Mouse (Mus musculus): ENCODE measurements around the gene Fam131c. TPM values are rescaled to one million over a fixed set of nuclear protein-coding genes. Genes with fewer than 3 reads are reported as not detected.

Gene Fam131c
- total RNA-seq, 2 experiments from 2014 or later: 0.16 TPM; not detected in 1

DNA sequence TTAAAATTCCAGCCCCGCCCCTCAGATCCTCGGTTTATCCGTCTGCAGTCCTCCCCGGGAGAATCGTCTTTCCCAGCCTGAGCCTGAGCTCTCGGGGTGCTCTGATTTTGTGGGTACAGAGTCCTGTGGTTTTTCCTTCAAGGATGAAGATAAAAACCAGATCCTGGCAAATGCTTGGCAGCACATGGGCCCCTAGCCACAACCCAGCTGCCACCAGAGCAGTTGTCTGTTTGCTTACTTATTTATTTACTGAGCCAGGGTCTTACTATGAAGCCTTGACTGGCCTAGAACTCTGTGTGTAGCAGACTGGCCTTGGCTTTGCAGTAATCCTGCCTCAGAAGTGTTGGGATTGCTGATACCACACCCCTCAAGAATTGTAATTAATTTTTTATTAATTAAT lies 8.8 kb upstream of the Fam131c start:
- DNase-seq: no peak

DNA sequence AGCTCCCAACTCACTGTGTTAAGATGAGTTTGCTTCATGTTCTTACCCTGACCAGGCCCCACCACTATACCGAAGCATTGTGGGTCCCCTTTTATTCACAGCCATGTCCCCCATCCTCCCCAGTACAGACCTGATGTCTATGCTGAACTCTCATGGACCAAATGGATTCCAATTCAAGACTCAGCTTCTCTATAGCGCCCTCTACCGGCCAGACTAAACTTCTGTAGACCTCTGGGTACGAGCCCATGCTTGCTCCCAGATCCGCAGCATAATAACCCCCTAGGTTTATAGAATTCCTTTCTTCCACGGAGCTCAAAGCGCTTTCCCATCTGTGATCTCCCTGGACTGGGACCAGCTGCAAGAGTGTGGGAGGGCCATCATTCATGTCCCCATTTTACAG lies 7.2 kb upstream of the Fam131c start:
- no peak for DNase-seq

DNA sequence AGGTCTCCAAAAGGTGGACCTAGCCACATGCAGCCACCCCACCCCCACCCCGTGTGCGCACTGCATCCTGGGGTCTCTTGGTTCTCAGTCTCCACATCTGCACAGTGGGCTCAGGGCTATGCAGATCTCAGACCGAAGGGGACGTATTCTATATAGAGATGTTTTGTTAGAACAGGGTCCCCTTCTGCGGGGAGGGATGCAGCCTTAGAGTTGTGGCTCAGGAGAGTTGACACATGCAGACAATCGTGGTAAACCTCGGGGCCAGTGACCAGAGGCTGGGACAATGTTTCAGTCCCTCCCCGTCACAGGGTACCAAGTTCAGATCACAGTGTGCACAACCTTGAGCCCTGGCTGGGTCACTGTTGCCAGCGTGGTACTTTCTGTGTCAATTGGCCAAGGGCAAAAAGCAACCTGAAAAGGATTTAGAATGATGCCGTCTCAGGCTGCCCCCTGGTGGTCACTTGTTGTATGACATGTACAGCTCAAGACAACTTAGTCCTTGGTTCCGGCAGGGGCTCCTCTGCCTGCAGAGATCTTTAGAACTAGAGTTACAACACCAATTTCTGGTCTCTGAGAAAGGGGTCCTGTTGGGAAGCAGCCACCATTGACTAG lies 5.0 kb upstream of the Fam131c start:
- peak; percentile 86 for DNase-seq

DNA sequence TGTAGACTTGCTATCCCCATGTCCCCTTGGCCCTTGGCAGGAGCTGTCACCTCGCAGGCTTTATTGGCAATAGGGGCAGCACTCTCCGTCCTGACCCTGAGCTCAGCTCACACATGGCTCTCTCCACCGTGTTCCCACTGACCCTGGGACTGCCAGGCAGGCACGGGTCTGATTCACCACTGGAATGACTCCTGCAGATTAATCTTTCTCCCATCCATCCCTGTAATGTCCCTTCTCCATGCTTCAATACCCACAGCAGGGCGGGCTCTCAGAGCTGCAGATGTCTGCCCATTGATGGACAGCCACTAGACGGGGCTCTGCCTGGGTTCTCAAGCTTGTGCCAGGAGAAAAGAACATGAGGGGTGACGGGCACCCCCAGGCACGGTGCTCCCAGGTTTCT lies 2.9 kb upstream of the Fam131c start:
- no peak for DNase-seq

DNA sequence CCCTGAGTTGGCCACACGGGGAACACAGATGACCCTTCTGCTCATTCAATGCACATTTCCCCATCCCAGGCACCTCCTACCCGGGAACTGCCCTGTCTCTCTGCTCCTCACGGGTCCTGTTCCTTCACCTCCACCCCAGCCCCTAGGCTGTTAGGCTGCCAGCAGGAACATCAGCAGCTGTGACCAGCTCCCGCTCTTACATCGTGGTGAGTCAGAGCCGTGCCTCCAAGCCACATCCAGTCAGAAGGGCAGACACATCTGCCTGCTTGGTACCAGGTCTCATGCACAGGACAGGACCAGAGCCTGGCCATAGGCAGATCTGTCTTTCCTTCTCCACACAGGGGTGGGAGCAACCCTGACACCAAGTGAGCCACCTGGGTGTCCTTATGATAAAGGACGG lies 2.1 kb upstream of the Fam131c start:
- no peak for DNase-seq

DNA sequence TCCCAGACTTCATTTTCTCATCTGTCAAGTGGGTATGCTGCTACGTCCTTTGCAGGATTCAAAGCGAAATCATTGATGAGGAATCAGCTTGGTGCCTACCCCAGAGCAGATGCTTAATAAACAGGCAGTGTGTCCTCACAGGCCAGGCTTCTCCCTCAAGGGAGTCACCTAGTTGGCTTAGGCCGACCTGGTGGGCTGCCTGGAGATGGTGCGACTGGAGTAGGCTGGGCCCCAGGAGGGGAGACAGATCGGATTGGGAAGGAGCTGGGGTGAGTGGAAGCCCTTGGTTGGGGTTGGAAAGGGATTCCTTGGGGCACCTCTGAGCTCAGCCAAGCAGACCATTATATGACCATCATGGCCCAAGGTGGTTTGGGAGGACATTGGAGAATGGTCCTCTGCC lies 4.4 kb downstream of the Fam131c start:
- no peak for DNase-seq

DNA sequence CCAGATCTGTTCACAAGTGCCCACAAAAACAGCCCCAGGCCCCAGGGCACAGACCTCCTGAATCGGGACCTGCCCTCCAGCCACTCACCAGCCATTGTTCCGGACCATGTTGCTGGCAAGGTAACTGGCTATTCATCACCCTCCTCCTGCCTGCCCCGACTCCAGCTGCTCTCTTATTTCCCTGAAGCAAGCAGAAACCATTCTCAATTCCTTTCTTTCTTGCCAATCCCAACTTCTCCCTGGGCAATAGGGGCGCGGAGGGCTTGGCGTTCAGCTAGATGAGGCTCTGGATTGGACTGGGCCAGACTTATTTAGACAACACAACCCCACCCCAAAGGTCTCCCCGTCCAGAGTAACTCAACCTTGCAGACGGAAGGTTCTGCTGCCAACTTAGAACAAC lies 11.7 kb downstream of the Fam131c start:
- DNase-seq: no peak

DNA sequence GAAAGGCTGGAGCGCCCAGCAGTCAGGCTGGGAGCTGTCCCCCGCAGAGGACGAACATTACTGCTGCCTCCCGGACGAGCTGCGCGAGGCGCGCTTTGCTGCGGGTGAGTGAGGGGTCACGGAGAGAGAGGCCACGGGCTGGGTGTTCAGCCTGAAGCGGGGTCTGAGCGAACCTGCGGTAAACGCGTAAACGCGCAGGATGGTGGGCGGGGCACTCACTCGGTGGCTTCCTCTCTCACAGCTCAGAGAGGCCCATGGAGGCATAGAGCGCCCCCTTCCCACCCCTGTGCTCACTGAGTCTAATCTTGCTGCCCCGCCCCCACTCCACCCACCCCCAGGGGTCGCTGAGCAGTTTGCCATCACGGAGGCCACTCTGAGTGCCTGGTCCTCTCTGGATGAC lies 14.4 kb downstream of the Fam131c start:
- no peak for DNase-seq

DNA sequence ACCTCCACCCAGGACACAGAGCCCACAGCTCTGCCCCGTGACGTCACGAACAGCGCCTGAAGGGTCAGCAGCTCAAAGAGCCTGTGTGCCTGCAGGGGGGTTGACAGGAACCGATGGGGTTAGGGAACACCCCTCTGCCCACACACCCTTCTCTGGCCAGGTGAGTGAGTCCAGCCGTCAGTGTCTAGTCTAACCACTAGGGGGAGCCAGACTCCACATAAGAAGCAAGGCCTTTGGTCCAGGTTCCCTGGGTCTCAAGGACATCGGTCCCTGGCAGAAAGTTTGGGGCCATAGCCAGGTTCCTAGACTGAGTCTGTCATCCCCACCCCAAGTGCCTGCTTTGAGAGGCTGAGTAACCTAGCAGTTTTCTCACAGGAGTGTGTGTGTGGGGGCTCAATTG lies 17.3 kb downstream of the Fam131c start:
- peak; percentile 39 for DNase-seq

DNA sequence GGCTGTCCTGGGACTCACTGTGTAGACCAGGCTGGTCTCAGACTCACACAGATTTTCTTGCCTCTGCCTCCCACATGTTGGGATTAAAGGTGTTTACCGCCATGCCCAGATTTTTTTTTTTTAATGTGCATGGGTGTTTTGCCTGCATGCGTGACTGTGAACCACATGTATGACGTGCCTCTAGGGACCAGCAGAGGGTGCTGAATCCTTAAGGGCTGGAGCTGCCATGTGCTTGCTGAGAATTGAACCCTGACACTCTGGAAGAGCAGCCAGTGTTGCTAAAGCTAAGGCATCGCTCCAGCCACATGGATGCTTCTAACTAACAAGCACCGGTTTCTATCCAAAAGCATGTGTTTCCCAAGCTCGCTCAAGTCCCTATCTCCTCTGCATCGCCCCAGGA lies 18.1 kb downstream of the Fam131c start:
- DNase-seq: no peak

DNA sequence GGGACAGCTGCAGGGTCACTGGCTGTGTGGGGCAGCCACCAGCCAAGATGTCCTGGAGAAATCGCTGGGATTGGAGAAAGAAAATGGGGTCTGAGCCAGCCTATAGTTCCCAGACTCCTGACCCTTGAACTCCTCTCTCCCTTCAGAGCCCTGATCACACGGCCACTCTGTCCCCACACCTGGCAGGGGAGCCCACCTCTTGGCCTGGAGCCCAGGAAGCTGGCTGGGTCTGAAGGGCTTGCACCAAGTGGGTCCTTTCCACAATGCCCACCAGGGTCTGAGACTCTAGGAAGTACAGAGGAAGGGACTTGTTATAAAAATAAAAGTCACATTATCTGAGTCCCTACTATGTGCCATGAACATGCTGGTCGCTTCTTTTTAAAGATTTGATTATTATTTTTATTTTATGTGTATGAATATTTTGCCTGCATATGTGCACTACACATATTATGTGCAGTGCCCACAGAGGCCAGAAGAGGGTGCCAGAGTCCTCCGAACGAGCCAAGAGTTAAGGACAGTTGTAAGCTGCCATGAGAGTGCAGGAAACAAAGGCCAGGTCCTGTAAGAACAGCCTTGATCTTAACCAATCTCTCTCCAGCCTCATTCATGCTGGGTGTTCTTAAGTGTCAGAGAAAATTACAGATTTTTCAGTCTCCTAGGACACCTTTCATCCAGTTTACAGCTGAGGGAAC lies 19.2 kb downstream of the Fam131c start:
- peak; percentile 80 for DNase-seq

DNA sequence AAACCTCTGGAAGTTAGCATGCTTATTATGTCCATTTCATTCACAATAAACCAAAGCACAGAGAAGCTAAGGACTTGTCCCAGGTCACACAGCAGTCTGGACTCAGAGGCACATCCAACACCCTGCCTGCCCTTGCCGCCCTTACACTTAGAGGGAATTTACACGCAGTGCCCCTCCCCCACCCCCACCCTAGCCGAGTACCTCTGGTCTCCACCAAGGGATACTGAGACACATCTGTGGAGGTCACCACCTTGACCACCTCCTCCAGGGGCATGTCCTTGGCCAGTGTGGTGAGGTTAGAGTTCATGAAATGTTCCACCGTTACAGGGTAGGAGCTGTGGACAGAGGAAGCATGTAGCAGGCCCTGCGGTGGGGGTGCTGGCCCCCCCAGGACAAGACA lies 19.9 kb downstream of the Fam131c start:
- no peak for DNase-seq

DNA sequence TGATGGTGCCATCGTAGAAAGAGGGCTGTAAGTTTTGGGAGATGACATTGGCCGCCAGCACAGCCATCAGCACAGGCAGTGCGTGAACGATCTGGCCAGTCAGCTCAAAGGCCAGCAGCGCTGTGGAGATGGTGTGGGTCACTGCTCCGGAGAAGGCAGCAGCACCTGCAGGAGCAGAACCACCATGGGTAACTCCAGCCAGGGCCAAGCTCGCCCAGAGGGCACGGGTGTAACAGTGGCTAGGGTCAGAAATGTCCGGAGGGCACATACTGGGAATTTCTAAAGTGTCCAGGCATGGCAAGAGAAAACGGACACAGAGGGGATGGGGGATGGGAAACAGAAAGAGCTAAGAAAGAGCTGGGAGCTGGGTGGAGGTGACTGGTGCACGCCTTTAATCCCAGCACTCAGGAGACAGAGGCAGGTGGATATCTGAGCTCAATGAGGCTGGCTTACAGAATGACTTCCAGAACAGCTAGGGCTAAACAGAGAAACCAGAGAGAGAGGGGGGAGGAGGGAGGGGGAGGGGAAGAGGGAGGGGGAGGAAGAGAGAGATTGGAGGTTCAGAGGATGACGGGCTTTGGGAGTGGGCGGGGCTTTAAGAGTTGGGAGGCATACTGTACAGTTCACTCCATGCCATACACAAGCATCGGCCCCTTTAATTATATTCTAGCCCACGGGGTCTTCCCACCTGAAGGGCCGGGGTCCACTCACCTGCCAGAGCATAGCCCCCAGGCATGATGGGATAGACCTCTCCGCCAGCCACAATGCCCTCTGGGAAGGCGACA lies 21.5 kb downstream of the Fam131c start:
- no peak for DNase-seq

DNA sequence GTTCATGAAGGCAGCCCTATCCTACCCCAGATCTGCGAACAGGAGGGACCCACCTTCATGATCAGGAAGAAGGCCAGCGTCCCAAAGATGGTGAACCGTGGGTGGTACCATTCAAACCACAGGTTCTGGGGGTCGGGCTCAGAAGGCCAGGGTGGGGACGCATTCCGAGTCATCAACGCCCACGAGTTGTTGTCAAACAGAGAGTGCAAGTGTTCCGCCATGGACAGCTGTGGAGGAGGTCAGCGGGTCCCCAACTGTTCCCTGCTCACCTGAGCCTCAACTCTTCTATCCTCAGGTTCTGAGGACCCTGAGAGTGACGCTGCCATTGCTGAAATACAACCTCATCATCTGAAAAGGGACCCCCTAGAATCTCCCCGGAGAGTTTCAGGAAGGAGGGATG lies 23.3 kb downstream of the Fam131c start:
- no peak for DNase-seq

DNA sequence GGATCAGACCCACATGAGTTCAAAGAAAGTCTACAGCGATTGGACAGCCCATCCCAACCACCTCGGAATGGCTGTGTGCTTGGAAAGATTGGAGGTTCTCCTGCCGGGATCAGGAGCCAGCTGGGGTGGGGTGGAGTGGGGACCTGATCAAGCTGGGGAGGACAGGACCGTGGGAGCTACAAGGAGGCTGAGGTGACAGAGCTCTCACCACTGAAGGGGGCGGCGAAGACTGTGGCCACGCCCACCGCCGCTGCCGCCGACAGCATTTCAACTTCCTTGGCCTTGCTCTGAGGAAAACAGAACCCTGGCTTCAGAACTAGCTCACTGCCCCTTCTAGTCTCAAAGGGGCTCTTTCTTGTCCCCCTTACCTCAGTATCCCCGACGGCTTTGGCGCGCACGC lies 26.7 kb downstream of the Fam131c start:
- DNase-seq: no peak

DNA sequence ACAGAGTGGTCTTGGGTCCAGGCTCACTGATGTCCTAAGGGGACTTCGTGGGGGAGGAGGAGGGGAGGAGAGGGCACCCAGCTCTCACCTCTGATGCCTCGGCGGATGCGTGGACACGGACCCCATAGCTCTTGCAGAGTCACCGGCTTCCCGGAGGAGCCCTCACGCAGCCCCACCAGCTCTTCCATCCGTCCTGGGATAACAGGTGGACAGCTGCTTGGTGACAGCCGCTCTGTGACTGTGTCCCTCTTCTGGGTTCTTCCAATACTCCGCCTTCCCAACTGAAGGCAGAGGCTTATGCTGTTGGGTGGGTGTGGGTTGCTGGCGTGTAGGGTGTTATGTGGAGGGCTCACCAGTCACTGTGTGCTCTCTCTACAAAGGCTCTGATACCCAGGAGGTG lies 29.8 kb downstream of the Fam131c start:
- no peak for DNase-seq

DNA sequence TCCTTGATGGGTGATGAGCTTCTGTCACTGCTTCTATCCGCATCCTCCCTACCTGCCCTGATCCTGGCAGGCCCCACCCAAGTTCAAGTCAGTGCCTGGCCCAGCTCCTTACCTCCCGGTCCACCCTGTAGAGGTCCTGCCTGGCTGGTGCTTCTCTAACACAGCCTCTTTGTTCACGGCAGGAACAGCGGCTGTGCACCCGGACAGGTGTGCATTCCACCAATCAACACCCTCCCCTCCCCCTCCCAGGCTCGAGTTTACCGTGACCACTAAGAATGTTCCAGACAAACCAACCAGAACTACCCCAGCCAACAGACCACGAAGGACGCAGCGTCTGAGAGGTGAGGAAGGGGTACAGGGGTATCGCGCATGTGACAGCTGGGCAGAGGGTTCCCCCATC lies 30.5 kb downstream of the Fam131c start, which contains the start of gene Clcnka:
Gene Clcnka, minus strand, starts transcription at position 180 of the 400 bp plus-strand sequence.
- no peak for DNase-seq

DNA sequence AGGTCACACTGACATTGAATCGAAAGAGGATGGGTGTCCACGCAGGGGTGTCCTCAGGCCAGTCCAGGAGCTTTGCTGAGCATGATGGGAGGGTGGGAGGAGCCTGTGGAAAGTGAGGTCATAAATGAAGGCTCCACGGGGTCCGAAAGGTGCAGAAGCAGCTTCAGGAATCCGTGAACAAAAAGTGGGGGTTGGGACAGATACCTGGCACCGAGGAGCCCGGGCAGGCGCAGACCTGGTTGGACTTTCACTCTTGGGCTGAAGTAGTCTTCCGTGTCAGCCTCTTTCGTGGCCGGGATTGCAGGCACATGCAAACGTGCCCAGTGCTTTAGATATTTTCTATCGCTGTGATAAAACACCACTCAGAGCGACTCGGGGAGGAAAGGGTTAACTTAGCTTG lies 32.2 kb downstream of the Fam131c start:
- no peak for DNase-seq

DNA sequence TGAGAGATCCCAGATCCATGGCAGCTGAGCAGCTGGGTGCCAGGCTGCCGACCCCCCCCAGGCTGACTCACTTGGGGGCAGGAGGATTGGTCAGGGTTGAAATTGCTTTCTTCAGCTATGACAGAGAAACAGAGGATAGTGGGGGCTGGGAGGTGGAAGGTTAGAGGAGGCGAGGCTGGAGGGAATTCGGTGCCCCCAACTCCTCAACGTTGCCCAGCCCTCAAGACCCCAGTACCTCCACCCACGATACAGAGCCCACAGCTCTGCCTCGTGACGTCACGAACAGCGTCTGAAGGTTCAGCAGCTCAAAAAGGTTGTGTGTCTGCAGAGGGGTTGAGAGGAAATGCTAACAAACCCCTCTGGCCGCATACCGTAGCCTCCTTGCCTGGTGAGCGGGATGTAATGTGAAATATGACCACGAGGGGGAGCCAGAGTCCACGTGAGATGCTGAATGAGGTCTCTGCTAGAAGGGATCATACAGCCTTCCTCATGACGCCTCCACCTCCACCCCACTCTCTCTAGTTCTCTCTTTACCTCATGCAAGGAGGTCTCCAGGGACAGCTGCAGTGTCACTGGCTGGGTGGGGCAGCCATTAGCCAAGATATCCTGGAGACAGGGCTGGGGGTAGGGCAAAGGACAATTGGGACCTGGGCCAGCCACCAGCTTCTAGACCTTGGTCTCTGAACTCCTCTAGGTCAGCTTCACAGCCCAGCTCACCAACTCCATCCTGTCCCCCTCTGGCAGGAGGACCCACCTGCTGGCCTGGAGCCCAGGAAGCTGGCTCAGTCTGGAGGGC lies 36.7 kb downstream of the Fam131c start:
- peak; percentile 88 for DNase-seq

DNA sequence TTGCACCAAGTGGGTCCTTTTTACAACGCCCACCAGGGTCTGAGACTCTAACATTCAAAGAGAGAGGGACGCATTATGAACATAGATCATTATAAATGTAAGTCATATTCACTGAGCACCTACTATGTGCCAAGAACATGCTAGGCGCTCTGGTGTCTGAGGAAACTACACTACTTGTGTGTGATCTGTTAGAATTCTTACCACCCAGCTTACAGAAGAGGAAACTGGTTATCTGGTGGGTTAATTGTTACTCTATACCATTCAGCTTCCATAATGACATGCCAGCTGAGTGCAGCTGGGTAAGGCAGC lies 37.2 kb downstream of the Fam131c start:
- no peak for DNase-seq

DNA sequence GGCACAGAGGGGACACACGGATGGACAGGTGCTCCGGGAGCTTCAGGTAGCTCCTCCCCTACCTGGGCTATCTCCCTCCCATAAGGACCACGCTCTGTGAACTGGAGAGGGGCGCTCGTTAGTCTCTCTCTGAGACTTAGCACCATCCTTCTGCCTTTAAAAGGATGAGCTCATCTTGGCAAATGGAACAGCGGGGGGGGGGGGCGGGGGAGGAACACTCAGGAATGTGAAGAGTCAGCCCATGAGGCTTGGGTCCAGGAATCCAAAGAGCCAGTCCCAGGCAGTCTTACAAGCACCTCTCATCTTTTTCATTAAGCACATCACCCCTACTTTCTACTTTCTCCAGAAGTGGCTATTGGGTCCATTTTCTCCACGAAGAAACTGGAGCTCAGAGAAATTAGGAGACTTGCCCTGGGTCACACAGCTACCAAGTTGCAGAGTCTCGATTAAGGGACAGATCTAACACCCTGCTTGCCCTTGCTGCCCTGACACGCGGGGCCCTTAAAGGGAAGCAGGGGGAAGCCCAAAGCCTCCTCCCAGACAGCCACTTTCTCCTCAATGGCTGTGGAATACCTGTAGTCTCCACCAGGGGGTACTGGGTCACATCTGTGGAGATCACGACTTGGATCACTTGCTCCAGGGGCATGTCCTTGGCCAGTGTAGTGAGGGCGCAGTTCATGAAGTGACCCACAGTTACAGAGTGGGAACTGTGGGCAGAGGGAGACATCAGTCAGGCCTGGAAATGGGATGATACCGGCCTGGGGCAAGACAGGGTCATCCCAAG lies 38.7 kb downstream of the Fam131c start:
- DNase-seq: peak; percentile 66

DNA sequence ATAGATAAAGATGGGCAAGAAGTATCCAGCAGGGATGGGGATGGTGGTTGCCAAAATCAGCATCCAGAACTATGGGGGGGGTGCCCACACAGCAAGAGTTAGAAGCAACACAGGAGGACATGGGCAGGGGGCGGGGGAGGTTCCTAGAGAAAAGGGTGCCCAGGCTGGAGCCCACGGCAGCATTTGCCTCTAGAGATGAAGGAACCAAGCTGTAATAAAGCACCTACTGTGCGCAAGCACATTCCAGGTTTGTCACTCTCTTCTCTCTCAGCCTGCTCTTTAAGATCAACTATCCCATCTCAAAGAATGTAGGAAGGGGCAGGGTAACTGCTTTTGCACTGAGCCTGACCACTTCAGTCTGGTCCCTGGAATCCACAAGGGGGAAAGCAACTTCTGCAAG lies 40.6 kb downstream of the Fam131c start:
- DNase-seq: no peak
